Mouse (Mus musculus): ENCODE data around the gene Gm45062.

GRCm38 (mm10) chr6:8437937-8438336 is 178.7 kb downstream of the Gm45062 start:
- no peak for TF ChIP-seq GATA1 (IDR thresholded peaks at IDR 0.05; ENCODE audit: borderline replicate concordance, low read length)
- TF ChIP-seq FLI1 (IDR thresholded peaks at IDR 0.05; ENCODE audit: low read length) = no peak

All from megakaryocyte, embryonic 14.5 days (primary cell).